Mouse (Mus musculus) ES-Bruce4 (cell line): ENCODE data around the gene Loxl3.

Experiments used
- CTCF ChIP-seq: IDR thresholded peaks from one replicate; pipeline ENCODE4 v1.8.1; 2011; ENCODE audit warnings: low read depth, low read length
- EP300 ChIP-seq: IDR thresholded peaks from 2 replicates; pipeline ENCODE4 v1.6.1; 2011; ENCODE audit warnings: low read depth, low read length; ENCODE audit not compliant: insufficient read depth

GRCm38 (mm10) chr6:83095968-83096367, 62.0 kb downstream of the Loxl3 start:
- TF ChIP-seq EP300 = no peak
- no peak for TF ChIP-seq CTCF
